Comparison of ENCODE assay signal across 8 mouse cellular contexts in the genomic region with DNA sequence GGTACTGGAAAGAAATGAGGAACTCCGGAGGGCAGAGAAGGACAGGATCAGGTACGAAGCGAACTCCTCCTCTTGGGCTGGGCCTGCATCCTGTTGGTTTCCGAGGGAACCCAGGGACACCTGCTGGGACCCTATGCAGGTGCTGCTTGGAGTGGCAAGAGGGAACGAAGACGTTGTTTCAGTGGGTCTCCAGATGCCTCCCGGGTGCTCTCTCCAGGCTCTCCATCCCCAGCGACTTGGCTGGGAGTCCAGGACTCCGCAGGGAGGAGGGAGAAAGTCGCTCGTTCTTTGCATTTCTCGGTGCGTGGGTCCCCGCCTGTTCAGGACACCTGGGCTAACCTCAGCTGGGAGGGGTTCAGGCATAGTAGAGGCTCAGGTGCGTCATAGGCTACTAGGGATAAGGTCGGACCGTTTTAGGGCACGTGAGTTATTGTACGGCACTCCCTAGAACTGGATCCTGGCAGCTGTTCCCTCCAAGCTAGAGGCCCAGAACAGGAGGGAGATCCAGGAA. TPM values are rescaled to one million over a fixed set of nuclear protein-coding genes. Genes with fewer than 3 reads are reported as not detected.
A peak's percentile ranks its signal among the peaks of the same experiment; 100 is the strongest.
DNase-seq lines count a peak whose midpoint lies in the region; ATAC-seq and TF ChIP-seq lines count a peak whose summit lies in the region.

No protein-coding gene starts in this region.

- intact Hi-C loops in gastrocnemius, adult 2 months (cut with DNase I), result no loop called here

- no peaks in the 10 kb centered on the region for H3K4me1 ChIP-seq in ES-Bruce4 (ENCODE audit: control insufficient read depth, insufficient read depth, low read length)
- 0 out of 2 replicates have a peak, but pooled peaks cover 4% of the 10 kb centered on the region for H3K4me1 ChIP-seq in embryonic facial prominence, embryonic 12.5 days
- peaks cover 14% of the 10 kb centered on the region for H3K4me1 ChIP-seq in lung, embryonic 15.5 days
- H3K4me1 ChIP-seq in small intestine, adult 2 months (ENCODE audit: control insufficient read depth, insufficient read depth, insufficient read length, low read length), result peaks cover 5% of the 10 kb centered on the region; the same call in 1 of the 2 replicates

- TF ChIP-seq EP300 in ES-Bruce4 (IDR thresholded peaks at IDR 0.05; ENCODE audit: insufficient read depth, low read depth, low read length), result no peak

- DNase-seq in gastrocnemius, adult 2 months, result no peak
- DNase-seq in gastrocnemius, adult 18-20 months (ENCODE audit: low spot score), result no peak
- DNase-seq in kidney, adult 18-20 months, result peak; percentile 24
- DNase-seq in spleen, postnatal 10 days (ENCODE audit: low spot score in 2 of 2), result no peak

- H3K4me2 ChIP-seq in embryonic facial prominence, embryonic 12.5 days (replicated peaks), result peak overlapping the region; percentile 66
- peak overlapping the region; percentile 69 for H3K4me2 ChIP-seq in lung, embryonic 15.5 days

- no peak for TF ChIP-seq CTCF in gastrocnemius, adult 2 months (IDR thresholded peaks at IDR 0.05)
- no peak for TF ChIP-seq CTCF in ES-Bruce4 (IDR thresholded peaks at IDR 0.05; ENCODE audit: low read depth, low read length)
- no peak for TF ChIP-seq CTCF in small intestine, adult 2 months (IDR thresholded peaks at IDR 0.05; ENCODE audit: extremely low read depth, insufficient read length, insufficient replicate concordance, low read depth, low read length)

- WGBS in embryonic facial prominence, embryonic 12.5 days, result 3% methylated on average over 19 of the region's 19 CpGs
- 3% methylated on average over 19 of the region's 19 CpGs for WGBS in lung, embryonic 15.5 days
- WGBS in small intestine, adult 2 months, result 10% methylated on average over 19 of the region's 19 CpGs

- no peak for ATAC-seq in embryonic facial prominence, embryonic 12.5 days (ENCODE audit: insufficient number of reproducible peaks, insufficient read depth, low FRiP score, low TSS enrichment)
- peak; percentile 66 for ATAC-seq in lung, embryonic 15.5 days (ENCODE audit: borderline replicate concordance, extremely low read depth, low FRiP score, low TSS enrichment)

- no peaks in the 10 kb centered on the region; the same call in 1 of the 2 replicates for H3K27me3 ChIP-seq in ES-Bruce4 (ENCODE audit: control insufficient read depth, insufficient read depth, low read length, poor library complexity, severe bottlenecking)
- peaks cover 15% of the 10 kb centered on the region for H3K27me3 ChIP-seq in embryonic facial prominence, embryonic 12.5 days
- no peaks in the 10 kb centered on the region for H3K27me3 ChIP-seq in lung, embryonic 15.5 days
- no peaks in the 10 kb centered on the region for H3K27me3 ChIP-seq in small intestine, adult 2 months (ENCODE audit: control insufficient read depth, insufficient read depth, low read length)

- H3K27ac ChIP-seq in gastrocnemius, adult 2 months, result no peak overlapping the region
- no peak overlapping the region for H3K27ac ChIP-seq in ES-Bruce4 (ENCODE audit: insufficient read depth, low read length)
- H3K27ac ChIP-seq in embryonic facial prominence, embryonic 12.5 days, result no peak overlapping the region; the same call in 1 of the 2 replicates
- peak overlapping the region; percentile 77 for H3K27ac ChIP-seq in lung, embryonic 15.5 days
- peak overlapping the region; percentile 38 for H3K27ac ChIP-seq in small intestine, adult 2 months (ENCODE audit: insufficient read depth, low read depth, low read length)

- H3K4me3 ChIP-seq in gastrocnemius, adult 2 months, result peak overlapping the region; percentile 61
- H3K4me3 ChIP-seq in ES-Bruce4 (ENCODE audit: low read depth, low read length), result peak overlapping the region; percentile 24
- H3K4me3 ChIP-seq in embryonic facial prominence, embryonic 12.5 days, result peak overlapping the region; percentile 36
- peak overlapping the region; percentile 44 for H3K4me3 ChIP-seq in lung, embryonic 15.5 days
- H3K4me3 ChIP-seq in small intestine, adult 2 months (ENCODE audit: low read depth, low read length), result peak overlapping the region; percentile 62

- TF ChIP-seq POLR2A in ES-Bruce4 (IDR thresholded peaks at IDR 0.05; ENCODE audit: insufficient read depth, low read length), result no peak
- TF ChIP-seq POLR2A in small intestine, adult 2 months (IDR thresholded peaks at IDR 0.05; ENCODE audit: low read depth, low read length), result no peak; the same call in 1 of the 2 replicates

- no peaks in the 10 kb centered on the region for H3K9me3 ChIP-seq in ES-Bruce4 (replicated peaks; ENCODE audit: control insufficient read depth, insufficient read depth, low read length, poor library complexity, severe bottlenecking)
- H3K9me3 ChIP-seq in embryonic facial prominence, embryonic 12.5 days, result no peaks in the 10 kb centered on the region
- H3K9me3 ChIP-seq in lung, embryonic 15.5 days, result no peaks in the 10 kb centered on the region

- H3K36me3 ChIP-seq in ES-Bruce4 (ENCODE audit: control insufficient read depth, insufficient read depth, low read length, poor library complexity, severe bottlenecking), result no peaks in the 10 kb centered on the region
- no peaks in the 10 kb centered on the region for H3K36me3 ChIP-seq in embryonic facial prominence, embryonic 12.5 days
- no peaks in the 10 kb centered on the region for H3K36me3 ChIP-seq in lung, embryonic 15.5 days
- H3K36me3 ChIP-seq in small intestine, adult 2 months (ENCODE audit: control insufficient read depth, insufficient read depth, low read length), result no peaks in the 10 kb centered on the region

- no peak overlapping the region for H3K9ac ChIP-seq in ES-Bruce4 (ENCODE audit: low read depth, poor library complexity, severe bottlenecking)
- H3K9ac ChIP-seq in embryonic facial prominence, embryonic 12.5 days, result no peak overlapping the region
- peak overlapping the region; percentile 46 for H3K9ac ChIP-seq in lung, embryonic 15.5 days

RNA-seq across cellular contexts. Expression of a gene that starts 0.4 kb away (rescaled TPM):
- total RNA-seq in gastrocnemius, adult 2 months (2021), result 1 to 10 TPM in 1 of 2 experiments, under 1 TPM in 1; 0.67 to 1.6 TPM
- 1 to 10 TPM; 1.6 to 3.4 TPM for total RNA-seq in gastrocnemius, adult 18-20 months (2021)
- 0.40 and 0.64 TPM in 2 replicates for polyA plus RNA-seq in ES-Bruce4 (2011; ENCODE audit: insufficient read depth, insufficient read length, low read depth, missing spikeins)
- 0.84 and 1.1 TPM in 2 replicates for polyA plus RNA-seq in embryonic facial prominence, embryonic 12.5 days (2016; fragmentation: Nextera tagmentation; extraction: Ambion mirVana)
- 5.8 and 7.0 TPM in 2 replicates for polyA plus RNA-seq in lung, embryonic 15.5 days (2015; fragmentation: Nextera tagmentation; extraction: Ambion mirVana)
- polyA plus RNA-seq in small intestine, adult 2 months (2012; rRNA removed), result 1.3 and 2.6 TPM in 2 replicates

RNA-seq across cellular contexts. Expression of a gene that starts 54.0 kb away (rescaled TPM):
- 10 to 100 TPM in 1 of 2 experiments, 1 to 10 TPM in 1; 9.9 to 10.7 TPM for total RNA-seq in gastrocnemius, adult 2 months (2021)
- 10 to 100 TPM; 10.5 to 11.3 TPM for total RNA-seq in gastrocnemius, adult 18-20 months (2021)
- 56.3 and 59.9 TPM in 2 replicates for polyA plus RNA-seq in ES-Bruce4 (2011; ENCODE audit: insufficient read depth, insufficient read length, low read depth, missing spikeins)
- polyA plus RNA-seq in embryonic facial prominence, embryonic 12.5 days (2016; fragmentation: Nextera tagmentation; extraction: Ambion mirVana), result 28.7 and 31.0 TPM in 2 replicates
- 26.1 and 29.1 TPM in 2 replicates for polyA plus RNA-seq in lung, embryonic 15.5 days (2015; fragmentation: Nextera tagmentation; extraction: Ambion mirVana)
- polyA plus RNA-seq in small intestine, adult 2 months (2012; rRNA removed), result 0.15 and 0.39 TPM in 2 replicates

Comparison
In these comparisons a context has a peak if more than half of its experiments do, and no peak if none do; other contexts are left out.
1. H3K27ac ChIP-seq: peak in lung, embryonic 15.5 days (single experiment) and small intestine, adult 2 months (single experiment); none in gastrocnemius, adult 2 months (single experiment), ES-Bruce4 (single experiment) and embryonic facial prominence, embryonic 12.5 days (single experiment).
2. RNA of a gene that starts 54.0 kb away (polyA plus RNA-seq): 56.3 to 59.9 TPM in ES-Bruce4, 28.7 to 31.0 TPM in embryonic facial prominence, embryonic 12.5 days and 26.1 to 29.1 TPM in lung, embryonic 15.5 days; 0.15 to 0.39 TPM in small intestine, adult 2 months; every median in the first group is over 10 times any median in the second.
3. Peak in every context shown above with its lines, with median percentiles within 50 percentile points of each other: H3K4me3 ChIP-seq.